Mouse (Mus musculus) hindbrain, embryonic 12.5 days (tissue): ENCODE results near the gene Fga. TPM values are rescaled to one million over a fixed set of nuclear protein-coding genes. Genes with fewer than 3 reads are reported as not detected.

Experiments used
- ATAC-seq: fragments of 200-750 bp; cut with Nextera tagmentation; 2 replicates; pipeline ENCODE4 v1.8.0; 2017; ENCODE audit warnings: moderate TSS enrichment; ENCODE audit not compliant: low FRiP score
- H3K27ac ChIP-seq: fragments of 300-500 bp; sonication (generic); 2 replicates; pipeline ENCODE4 v1.5.1; 2016; ENCODE audit warnings: mild to moderate bottlenecking
- H3K27me3 ChIP-seq: fragments of 300-500 bp; sonication (generic); 2 replicates; pipeline ENCODE4 v1.6.1; 2016; ENCODE audit warnings: mild to moderate bottlenecking
- H3K36me3 ChIP-seq: fragments of 300-500 bp; sonication (generic); 2 replicates; pipeline ENCODE4 v1.6.1; 2016; ENCODE audit warnings: mild to moderate bottlenecking
- H3K4me1 ChIP-seq: fragments of 300-500 bp; sonication (generic); 2 replicates; pipeline ENCODE4 v1.6.1; 2016
- H3K4me2 ChIP-seq: fragments of 300-500 bp; sonication (generic); replicated peaks from 2 replicates; pipeline ENCODE4 v1.6.1; 2016; ENCODE audit warnings: mild to moderate bottlenecking
- H3K4me3 ChIP-seq: fragments of 300-500 bp; sonication (generic); 2 replicates; pipeline ENCODE4 v1.5.1; 2016; ENCODE audit warnings: mild to moderate bottlenecking
- H3K9ac ChIP-seq: fragments of 300-500 bp; sonication (generic); 2 replicates; pipeline ENCODE4 v1.6.1; 2016; ENCODE audit warnings: mild to moderate bottlenecking, moderate library complexity
- H3K9me3 ChIP-seq: fragments of 300-500 bp; sonication (generic); replicated peaks from 2 replicates; pipeline ENCODE4 v1.6.1; 2016; ENCODE audit warnings: mild to moderate bottlenecking
- WGBS: fragments of 180-500 bp; shearing (Covaris S2); methylation state at CpG from one replicate; pipeline ENCODE4 v1.1.7; 2016; 5-methylcytosine and 5-hydroxymethylcytosine counted together
- polyA plus RNA-seq: library from polyadenylated mRNA; unstranded; fragments of >200 nt; fragmentation: Nextera tagmentation; extraction: Ambion mirVana; gene quantifications from 2 replicates; pipeline ENCODE4 v1.2.1, GENCODE M21; 2016

The Fga gene
- polyA plus RNA-seq, 1 experiment from 2014 or later, result not detected

- Histone ChIP-seq H3K4me1 (no peaks in the 10 kb centered on the region), H3K36me3 (no peaks in the 10 kb centered on the region), H3K27ac (no peak overlapping the region), H3K4me3 (no peak overlapping the region), H3K4me2 (peak overlapping the region; percentile 33), H3K9me3 (no peaks in the 10 kb centered on the region), H3K27me3 (no peaks in the 10 kb centered on the region), H3K9ac (no peak overlapping the region)
- peak; percentile 56; the same call in 1 of the 2 replicates for ATAC-seq
- WGBS, result 44% methylated on average over 13 of the region's 13 CpGs
Measured at GRCm38 (mm10) chr3:83032746-83033308, 7.0 kb downstream of the Fga start.

GRCm38 (mm10) chr3:83033801-83034200, 7.9 kb downstream of the Fga start:
- Histone ChIP-seq H3K27ac (no peak overlapping the region), H3K9ac (no peak overlapping the region), H3K27me3 (no peaks in the 10 kb centered on the region), H3K36me3 (no peaks in the 10 kb centered on the region), H3K4me3 (no peak overlapping the region), H3K4me1 (no peaks in the 10 kb centered on the region), H3K4me2 (no peak overlapping the region), H3K9me3 (no peaks in the 10 kb centered on the region)
- 84% methylated on average over 8 of the region's 8 CpGs for WGBS
- ATAC-seq, result no peak

GRCm38 (mm10) chr3:83038865-83039264, 13.0 kb downstream of the Fga start:
- 89% methylated on average over 2 of the region's 2 CpGs for WGBS
- Histone ChIP-seq H3K36me3 (no peaks in the 10 kb centered on the region), H3K9ac (no peak overlapping the region), H3K4me3 (no peak overlapping the region), H3K27ac (no peak overlapping the region), H3K27me3 (no peaks in the 10 kb centered on the region), H3K9me3 (no peaks in the 10 kb centered on the region), H3K4me2 (no peak overlapping the region), H3K4me1 (no peaks in the 10 kb centered on the region)
- no peak for ATAC-seq

GRCm38 (mm10) chr3:83039666-83040065, 13.8 kb downstream of the Fga start:
- Histone ChIP-seq H3K9ac (no peak overlapping the region), H3K4me3 (no peak overlapping the region), H3K27ac (no peak overlapping the region), H3K36me3 (no peaks in the 10 kb centered on the region), H3K9me3 (no peaks in the 10 kb centered on the region), H3K27me3 (no peaks in the 10 kb centered on the region), H3K4me2 (no peak overlapping the region), H3K4me1 (no peaks in the 10 kb centered on the region)
- WGBS, result 78% methylated on average over 4 of the region's 4 CpGs
- no peak for ATAC-seq

- H3K4me3 ChIP-seq, result no peak overlapping the region
- no peaks in the 10 kb centered on the region for H3K27me3 ChIP-seq
- H3K36me3 ChIP-seq, result no peaks in the 10 kb centered on the region
- H3K4me1 ChIP-seq, result no peaks in the 10 kb centered on the region
- H3K4me2 ChIP-seq, result no peak overlapping the region
- H3K9me3 ChIP-seq, result no peaks in the 10 kb centered on the region
- 92% methylated on average over 5 of the region's 5 CpGs for WGBS
- H3K9ac ChIP-seq, result no peak overlapping the region
- ATAC-seq, result no peak
- no peak overlapping the region for H3K27ac ChIP-seq
Measured at GRCm38 (mm10) chr3:83042451-83042850, 16.6 kb downstream of the Fga start.

- Histone ChIP-seq H3K4me1 (no peaks in the 10 kb centered on the region), H3K27me3 (no peaks in the 10 kb centered on the region), H3K9ac (no peak overlapping the region), H3K4me2 (no peak overlapping the region), H3K27ac (no peak overlapping the region), H3K4me3 (no peak overlapping the region), H3K36me3 (no peaks in the 10 kb centered on the region), H3K9me3 (no peaks in the 10 kb centered on the region)
- no peak for ATAC-seq
- WGBS, result 88% methylated on average over 11 of the region's 11 CpGs
Measured at GRCm38 (mm10) chr3:83046649-83047048, 20.8 kb downstream of the Fga start.

GRCm38 (mm10) chr3:83049680-83050079, 23.8 kb downstream of the Fga start, which contains the start of gene Fgb:
Gene Fgb (minus strand): TSS chr3:83049863.
- Histone ChIP-seq H3K27ac (no peak within 1 kb of the TSS), H3K9me3 (no peaks in the 10 kb centered on the region), H3K36me3 (no peaks in the 10 kb centered on the region), H3K4me1 (no peaks in the 10 kb centered on the region), H3K9ac (no peak within 1 kb of the TSS), H3K4me2 (no peak within 1 kb of the TSS), H3K4me3 (no peak within 1 kb of the TSS), H3K27me3 (no peaks in the 10 kb centered on the region)
- WGBS, result 79% methylated on average over 8 of the region's 8 CpGs
- no peak for ATAC-seq

GRCm38 (mm10) chr3:83050661-83051060, 24.8 kb downstream of the Fga start:
- Histone ChIP-seq H3K4me2 (no peak overlapping the region), H3K9ac (no peak overlapping the region), H3K4me1 (no peaks in the 10 kb centered on the region), H3K27me3 (no peaks in the 10 kb centered on the region), H3K36me3 (no peaks in the 10 kb centered on the region), H3K4me3 (no peak overlapping the region), H3K27ac (no peak overlapping the region), H3K9me3 (no peaks in the 10 kb centered on the region)
- WGBS, result 80% methylated on average over 5 of the region's 5 CpGs
- no peak for ATAC-seq

GRCm38 (mm10) chr3:83052102-83052501, 26.2 kb downstream of the Fga start:
- 78% methylated on average over 5 of the region's 5 CpGs for WGBS
- peaks cover 9% of the 10 kb centered on the region for H3K4me1 ChIP-seq
- no peaks in the 10 kb centered on the region for H3K36me3 ChIP-seq
- ATAC-seq, result no peak
- no peak overlapping the region for H3K9ac ChIP-seq
- H3K4me3 ChIP-seq, result no peak overlapping the region
- no peaks in the 10 kb centered on the region for H3K9me3 ChIP-seq
- no peaks in the 10 kb centered on the region for H3K27me3 ChIP-seq
- H3K4me2 ChIP-seq, result no peak overlapping the region
- no peak overlapping the region for H3K27ac ChIP-seq

GRCm38 (mm10) chr3:83053126-83053525, 27.2 kb downstream of the Fga start:
- 93% methylated on average over 7 of the region's 7 CpGs for WGBS
- H3K9me3 ChIP-seq, result no peaks in the 10 kb centered on the region
- peaks cover 9% of the 10 kb centered on the region for H3K4me1 ChIP-seq
- ATAC-seq, result no peak
- H3K36me3 ChIP-seq, result 0 out of 2 replicates have a peak, but pooled peaks cover 4% of the 10 kb centered on the region
- H3K4me3 ChIP-seq, result no peak overlapping the region
- no peak overlapping the region for H3K9ac ChIP-seq
- H3K4me2 ChIP-seq, result no peak overlapping the region
- no peaks in the 10 kb centered on the region for H3K27me3 ChIP-seq
- no peak overlapping the region for H3K27ac ChIP-seq

- Histone ChIP-seq H3K27ac (no peak overlapping the region), H3K27me3 (no peaks in the 10 kb centered on the region), H3K4me3 (no peak overlapping the region), H3K4me1 (peaks cover 9% of the 10 kb centered on the region), H3K9me3 (no peaks in the 10 kb centered on the region), H3K4me2 (no peak overlapping the region), H3K9ac (no peak overlapping the region), H3K36me3 (peaks cover 8% of the 10 kb centered on the region)
- ATAC-seq, result no peak
- 38% methylated on average over 10 of the region's 10 CpGs for WGBS
Measured at GRCm38 (mm10) chr3:83053758-83054157, 27.9 kb downstream of the Fga start.

- no peaks in the 10 kb centered on the region for H3K27me3 ChIP-seq
- no peak for ATAC-seq
- WGBS, result 40% methylated on average over 13 of the region's 13 CpGs
- H3K4me1 ChIP-seq, result peaks cover 9% of the 10 kb centered on the region
- H3K36me3 ChIP-seq, result peaks cover 18% of the 10 kb centered on the region
- no peak overlapping the region for H3K27ac ChIP-seq
- H3K4me2 ChIP-seq, result peak overlapping the region; percentile 90
- H3K9me3 ChIP-seq, result no peaks in the 10 kb centered on the region
- peak overlapping the region; percentile 77 for H3K4me3 ChIP-seq
- H3K9ac ChIP-seq, result no peak overlapping the region
Measured at GRCm38 (mm10) chr3:83054759-83055158, 28.9 kb downstream of the Fga start.

GRCm38 (mm10) chr3:83055281-83056038, 29.6 kb downstream of the Fga start, which contains the start of gene Plrg1:
Gene Plrg1 (plus strand): TSS chr3:83055522.
- peaks cover 24% of the 10 kb centered on the region for H3K36me3 ChIP-seq
- H3K4me3 ChIP-seq, result peak within 1 kb of the TSS; percentile 77
- WGBS, result under 1% methylated on average over 61 of the region's 61 CpGs
- peak; percentile 99 for ATAC-seq
- no peaks in the 10 kb centered on the region for H3K27me3 ChIP-seq
- peak within 1 kb of the TSS; percentile 81 for H3K9ac ChIP-seq
- H3K9me3 ChIP-seq, result no peaks in the 10 kb centered on the region
- peak within 1 kb of the TSS; percentile 90 for H3K4me2 ChIP-seq
- H3K4me1 ChIP-seq, result peaks cover 9% of the 10 kb centered on the region
- H3K27ac ChIP-seq, result peak within 1 kb of the TSS; percentile 71
